Mouse (Mus musculus): ENCODE data around the gene Alb. TPM values are rescaled to one million over a fixed set of nuclear protein-coding genes. Genes with fewer than 3 reads are reported as not detected.

The Alb gene
- polyA plus RNA-seq, 1 experiment from 2014 or later: not detected

DNA sequence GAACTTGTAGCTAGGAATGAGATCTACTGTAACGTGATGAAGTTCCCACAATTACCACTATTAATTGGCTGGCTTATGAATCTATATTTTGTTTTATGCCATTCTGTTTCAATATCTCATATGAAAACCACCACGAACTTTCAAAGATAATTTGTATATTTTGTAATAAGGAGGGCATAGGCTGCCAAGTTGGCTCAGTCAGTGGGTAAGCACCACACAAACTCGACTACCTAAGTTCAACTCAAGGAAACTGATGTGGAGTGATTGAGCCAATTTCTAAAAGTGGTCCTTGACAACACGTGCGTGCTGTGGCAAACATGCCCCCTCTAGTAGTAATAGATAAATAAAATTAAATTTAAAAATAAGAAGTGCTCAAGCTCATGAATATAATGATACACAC, 41.1 kb downstream of the Alb start:
- 91% methylated on average over 5 of the region's 5 CpGs for WGBS
- H3K4me1 ChIP-seq: no peaks in the 10 kb centered on the region
- DNase-seq (ENCODE audit: low spot score): no peak
- no peak overlapping the region for H3K4me3 ChIP-seq
- H3K27ac ChIP-seq (replicated peaks): no peak overlapping the region
- H3K36me3 ChIP-seq: no peaks in the 10 kb centered on the region
- no peaks in the 10 kb centered on the region for H3K9me3 ChIP-seq (replicated peaks)
- H3K27me3 ChIP-seq (ENCODE audit: low read depth, poor library complexity, severe bottlenecking): no peaks in the 10 kb centered on the region

- DNase-seq (ENCODE audit: low spot score): no peak
- Histone ChIP-seq H3K4me3 (no peak overlapping the region), H3K27me3 (ENCODE audit: low read depth, poor library complexity, severe bottlenecking) (no peaks in the 10 kb centered on the region), H3K27ac (replicated peaks) (no peak overlapping the region), H3K36me3 (no peaks in the 10 kb centered on the region), H3K9me3 (replicated peaks) (no peaks in the 10 kb centered on the region), H3K4me1 (peaks cover 6% of the 10 kb centered on the region)
- 86% methylated on average over 11 of the region's 11 CpGs for WGBS
These were observed 44.0 kb downstream of the Alb start for GRCm38 (mm10) chr5:90504742-90505141.

DNA sequence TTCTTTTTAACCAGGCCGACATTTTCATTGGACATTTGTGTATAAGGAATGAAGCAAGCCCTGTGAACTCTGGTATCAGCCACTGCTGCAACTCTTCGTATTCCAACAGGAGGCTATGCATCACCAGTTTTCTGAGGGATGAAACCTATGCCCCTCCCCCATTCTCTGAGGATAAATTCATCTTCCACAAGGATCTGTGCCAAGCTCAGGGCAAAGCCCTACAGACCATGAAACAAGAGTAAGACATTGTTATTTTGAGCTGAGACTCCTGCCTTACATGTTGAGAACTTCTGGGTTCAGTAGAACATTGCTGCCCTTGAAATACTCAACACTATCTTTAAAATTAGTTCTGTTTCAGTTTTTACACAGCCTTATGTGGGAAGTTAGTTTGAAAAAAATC, 45.8 kb downstream of the Alb start:
- no peaks in the 10 kb centered on the region for H3K36me3 ChIP-seq
- H3K4me1 ChIP-seq: peaks cover 6% of the 10 kb centered on the region
- no peaks in the 10 kb centered on the region for H3K9me3 ChIP-seq (replicated peaks)
- no peak overlapping the region for H3K27ac ChIP-seq (replicated peaks)
- WGBS: 68% methylated on average over 2 of the region's 2 CpGs
- no peak overlapping the region for H3K4me3 ChIP-seq
- no peaks in the 10 kb centered on the region for H3K27me3 ChIP-seq (ENCODE audit: low read depth, poor library complexity, severe bottlenecking)
- no peak for DNase-seq (ENCODE audit: low spot score)

DNA sequence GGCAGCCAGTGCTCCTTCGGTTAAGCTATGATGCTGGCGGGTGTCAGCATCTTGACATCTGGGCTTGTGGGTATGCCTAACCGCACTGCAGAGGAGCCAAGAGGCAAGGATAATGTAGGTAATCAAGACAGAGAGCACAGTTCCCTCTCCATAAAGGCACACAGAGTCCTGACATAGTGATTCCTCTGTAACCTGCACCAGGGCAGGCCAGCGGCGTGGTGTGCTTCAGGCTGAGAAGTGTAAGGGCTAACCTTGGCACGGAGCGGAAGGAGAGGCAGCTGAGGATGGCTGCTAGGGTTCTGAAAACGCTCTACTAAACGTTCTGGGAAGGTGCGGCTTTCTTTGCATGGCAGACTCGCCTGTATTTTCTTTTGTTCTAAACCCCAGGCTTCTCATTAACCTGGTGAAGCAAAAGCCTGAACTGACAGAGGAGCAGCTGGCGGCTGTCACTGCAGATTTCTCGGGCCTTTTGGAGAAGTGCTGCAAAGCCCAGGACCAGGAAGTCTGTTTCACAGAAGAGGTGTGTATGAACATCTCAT, 46.8 kb downstream of the Alb start:
- Histone ChIP-seq H3K27ac (replicated peaks) (peak overlapping the region; percentile 39), H3K36me3 (no peaks in the 10 kb centered on the region), H3K9me3 (replicated peaks) (no peaks in the 10 kb centered on the region), H3K4me3 (no peak overlapping the region), H3K4me1 (peaks cover 6% of the 10 kb centered on the region), H3K27me3 (ENCODE audit: low read depth, poor library complexity, severe bottlenecking) (no peaks in the 10 kb centered on the region)
- WGBS: 53% methylated on average over 13 of the region's 13 CpGs
- DNase-seq (ENCODE audit: low spot score): peak; percentile 14

GRCm38 (mm10) chr5:90509828-90510592, 49.3 kb downstream of the Alb start:
- 93% methylated on average over 5 of the region's 5 CpGs for WGBS

DNA sequence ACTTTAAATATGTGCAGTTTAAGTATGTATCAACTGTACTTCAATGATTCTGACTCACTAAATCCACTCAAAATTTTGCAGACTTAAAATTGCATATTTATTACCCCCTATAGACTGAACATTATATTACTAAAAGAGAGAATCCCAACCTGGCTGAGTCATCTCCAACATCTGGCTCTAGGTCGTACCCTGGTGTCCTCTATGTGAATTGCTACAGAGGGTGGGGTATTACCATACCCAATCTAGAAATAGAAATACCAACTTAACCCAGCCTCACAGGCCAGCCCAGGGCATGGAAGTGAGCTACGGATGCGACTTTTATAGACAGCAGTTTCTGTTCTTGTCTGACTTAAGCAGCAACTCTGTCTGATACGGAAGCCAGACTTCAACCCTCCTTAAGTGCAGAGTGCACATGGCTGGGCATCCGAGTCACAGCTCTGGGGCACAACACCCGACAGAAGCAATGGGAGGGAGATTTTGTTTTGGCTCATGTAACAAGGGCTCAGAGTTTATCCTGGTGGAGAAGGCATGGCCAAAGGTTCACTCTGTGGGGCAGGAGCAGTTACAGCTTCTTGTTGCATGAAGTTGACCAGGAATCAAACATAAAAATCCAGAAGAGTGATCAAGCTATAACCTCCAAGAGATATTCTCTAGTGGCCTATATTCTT, 51.7 kb downstream of the Alb start:
- no peak for DNase-seq (ENCODE audit: low spot score)
- no peaks in the 10 kb centered on the region for H3K9me3 ChIP-seq (replicated peaks)
- H3K36me3 ChIP-seq: no peaks in the 10 kb centered on the region
- WGBS: 78% methylated on average over 6 of the region's 6 CpGs
- H3K4me1 ChIP-seq: peaks cover 4% of the 10 kb centered on the region
- H3K27me3 ChIP-seq (ENCODE audit: low read depth, poor library complexity, severe bottlenecking): no peaks in the 10 kb centered on the region
- H3K4me3 ChIP-seq: no peak overlapping the region
- no peak overlapping the region for H3K27ac ChIP-seq (replicated peaks)

More at GRCm38 (mm10) chr5:90509828-90510592, 49.3 kb downstream of the Alb start:
- no peak for DNase-seq (ENCODE audit: low spot score)
- Histone ChIP-seq H3K27ac (replicated peaks) (no peak overlapping the region), H3K4me1 (peaks cover 6% of the 10 kb centered on the region), H3K9me3 (replicated peaks) (no peaks in the 10 kb centered on the region), H3K36me3 (no peaks in the 10 kb centered on the region), H3K4me3 (no peak overlapping the region), H3K27me3 (ENCODE audit: low read depth, poor library complexity, severe bottlenecking) (no peaks in the 10 kb centered on the region)

DNA sequence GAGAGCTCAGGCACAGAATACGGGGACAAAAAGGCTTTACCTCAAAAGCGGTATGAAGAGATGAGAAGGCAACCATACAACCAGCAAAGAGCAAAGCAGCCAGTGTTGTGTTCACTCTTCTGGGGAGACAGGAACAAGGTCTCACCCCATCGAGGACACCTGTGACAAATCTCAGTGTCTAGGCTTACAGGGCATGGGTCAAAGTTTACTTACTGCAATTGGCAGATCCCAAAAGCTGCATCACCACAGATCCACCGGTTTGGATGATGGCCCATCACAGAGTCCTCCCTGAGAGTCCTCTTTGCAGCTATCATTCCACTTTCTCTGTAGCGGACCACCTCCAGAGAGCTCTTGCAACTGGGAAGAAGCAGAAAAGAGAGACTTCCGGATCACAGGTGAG, 54.9 kb downstream of the Alb start:
- no peak overlapping the region for H3K4me3 ChIP-seq
- no peak overlapping the region for H3K27ac ChIP-seq (replicated peaks)
- no peaks in the 10 kb centered on the region for H3K4me1 ChIP-seq
- DNase-seq (ENCODE audit: low spot score): no peak
- no peaks in the 10 kb centered on the region for H3K9me3 ChIP-seq (replicated peaks)
- H3K27me3 ChIP-seq (ENCODE audit: low read depth, poor library complexity, severe bottlenecking): no peaks in the 10 kb centered on the region
- 86% methylated on average over 6 of the region's 6 CpGs for WGBS
- no peaks in the 10 kb centered on the region for H3K36me3 ChIP-seq

DNA sequence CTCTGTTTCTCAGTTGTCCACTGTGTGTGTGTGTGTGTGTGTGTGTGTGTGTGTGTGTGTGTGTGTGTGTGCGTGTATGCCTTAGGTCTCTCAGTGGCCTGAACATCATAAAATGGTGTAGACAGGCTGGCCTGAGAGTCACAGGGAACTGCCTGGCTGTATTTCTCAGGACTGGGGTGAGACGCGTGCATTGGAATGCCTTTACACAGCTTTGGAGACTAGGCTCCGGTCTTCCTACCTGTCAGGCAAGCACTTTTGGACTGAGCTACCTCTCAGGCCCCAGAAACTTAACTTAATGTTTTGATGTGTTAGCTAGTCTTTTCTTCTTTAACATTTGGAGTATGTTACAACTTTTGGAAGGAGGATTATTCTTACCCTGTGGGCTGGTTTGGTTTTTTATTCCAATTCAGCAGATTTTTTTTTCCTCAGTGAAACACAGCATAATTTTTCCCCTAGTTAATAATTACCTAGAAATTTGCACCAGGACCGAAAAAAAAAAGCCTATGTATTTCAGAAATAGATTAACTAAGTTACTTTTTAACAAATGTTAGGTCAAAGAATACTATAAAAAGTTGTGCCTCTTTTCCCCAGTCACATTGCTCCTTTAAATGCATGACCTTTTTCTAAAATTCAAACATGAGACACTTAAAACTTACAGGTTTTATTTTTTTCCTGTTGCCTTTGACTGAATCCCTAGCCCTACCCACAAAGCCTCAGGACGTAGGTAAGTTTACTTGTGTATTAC, 57.8 kb downstream of the Alb start, which contains the start of gene Afm:
Afm (plus strand) TSS at position 577 of the 745 bp plus-strand sequence.
- Histone ChIP-seq H3K27ac (replicated peaks) (no peak within 1 kb of the TSS), H3K36me3 (no peaks in the 10 kb centered on the region), H3K9me3 (replicated peaks) (no peaks in the 10 kb centered on the region), H3K4me1 (no peaks in the 10 kb centered on the region), H3K4me3 (no peak within 1 kb of the TSS), H3K27me3 (ENCODE audit: low read depth, poor library complexity, severe bottlenecking) (no peaks in the 10 kb centered on the region)
- WGBS: 92% methylated on average over 6 of the region's 6 CpGs
- no peak for DNase-seq (ENCODE audit: low spot score)

Other genes starting within 250 kb of the Alb start
- 31.2 and 34.2 TPM in 2 replicates for gene Cox18, start 236.9 kb upstream of the Alb start, polyA plus RNA-seq (2016; fragmentation: Nextera tagmentation; extraction: Ambion mirVana)
- 22.7 and 23.1 TPM in 2 replicates for gene Ankrd17, start 94.3 kb upstream of the Alb start, polyA plus RNA-seq (2016; fragmentation: Nextera tagmentation; extraction: Ambion mirVana)
- 8.2 and 9.2 TPM in 2 replicates for gene Gm9958, start 93.7 kb upstream of the Alb start, polyA plus RNA-seq (2016; fragmentation: Nextera tagmentation; extraction: Ambion mirVana)
- 0.16 TPM in 1 of 2 replicates, not detected in the other for gene Afp, start 29.8 kb downstream of the Alb start, polyA plus RNA-seq (2016; fragmentation: Nextera tagmentation; extraction: Ambion mirVana)
- not detected in 2 replicates for gene Afm, start 58.0 kb downstream of the Alb start, polyA plus RNA-seq (2016; fragmentation: Nextera tagmentation; extraction: Ambion mirVana)
- gene 5830473C10Rik, start 100.2 kb downstream of the Alb start, polyA plus RNA-seq (2016; fragmentation: Nextera tagmentation; extraction: Ambion mirVana): not detected in 2 replicates
- 0.37 TPM in 1 of 2 replicates, not detected in the other for gene Rassf6, start 179.8 kb downstream of the Alb start, polyA plus RNA-seq (2016; fragmentation: Nextera tagmentation; extraction: Ambion mirVana)

All from midbrain, embryonic 10.5 days (tissue).